Mouse (Mus musculus) forebrain, embryonic 11.5 days (tissue): ENCODE results near the gene Gm20388. TPM values are rescaled to one million over a fixed set of nuclear protein-coding genes. Genes with fewer than 3 reads are reported as not detected.
A peak's percentile ranks its signal among the peaks of the same experiment; 100 is the strongest.

Experiments
- ATAC-seq: fragments of 200-750 bp; cut with Nextera tagmentation; replicated peaks from 2 replicates; pipeline ENCODE4 v1.8.0; 2017; ENCODE audit warnings: moderate TSS enrichment; ENCODE audit not compliant: low FRiP score
- DNase-seq: peaks from one replicate; pipeline ENCODE4 v3.0.0-alpha.2; 2017; ENCODE audit warnings: low spot score
- H3K27ac ChIP-seq: fragments of 300-500 bp; sonication (generic); 2 replicates; pipeline ENCODE4 v1.5.1; 2014; ENCODE audit warnings: low read depth, low read length
- H3K27me3 ChIP-seq: fragments of 300-500 bp; sonication (generic); 2 replicates; pipeline ENCODE4 v1.6.1; 2014; ENCODE audit warnings: mild to moderate bottlenecking, low read length, mixed read lengths; ENCODE audit not compliant: control insufficient read depth, insufficient read depth
- H3K36me3 ChIP-seq: fragments of 300-500 bp; sonication (generic); 2 replicates; pipeline ENCODE4 v1.6.1; 2014; ENCODE audit warnings: mild to moderate bottlenecking, low read length, moderate library complexity, mixed read lengths; ENCODE audit not compliant: control insufficient read depth, insufficient read depth
- H3K4me1 ChIP-seq: fragments of 300-500 bp; sonication (generic); replicated peaks from 2 replicates; pipeline ENCODE4 v1.6.1; 2014; ENCODE audit warnings: low read length, mixed read lengths; ENCODE audit not compliant: control insufficient read depth, insufficient read depth
- H3K4me2 ChIP-seq: fragments of 300-500 bp; sonication (generic); 2 replicates; pipeline ENCODE4 v1.6.1; 2014; ENCODE audit warnings: low read depth, mild to moderate bottlenecking, low read length, moderate library complexity, mixed read lengths; ENCODE audit not compliant: severe bottlenecking
- H3K4me3 ChIP-seq: fragments of 300-500 bp; sonication (generic); 2 replicates; pipeline ENCODE4 v1.5.1; 2014; ENCODE audit warnings: low read depth, low read length
- H3K9ac ChIP-seq: fragments of 300-500 bp; sonication (generic); 2 replicates; pipeline ENCODE4 v1.6.1; 2014; ENCODE audit warnings: low read length
- H3K9me3 ChIP-seq: fragments of 300-500 bp; sonication (generic); 2 replicates; pipeline ENCODE4 v1.6.1; 2016; ENCODE audit warnings: low read length, mixed read lengths; ENCODE audit not compliant: control insufficient read depth
- WGBS: fragments of 180-500 bp; shearing (Covaris S2); extraction: QIAGEN DNeasy Blood & Tissue Kit; methylation state at CpG from one replicate; pipeline ENCODE4 v1.1.7; 2014; 5-methylcytosine and 5-hydroxymethylcytosine counted together
- polyA plus RNA-seq: library from polyadenylated mRNA; unstranded; fragments of >200 nt; fragmentation: Nextera tagmentation; extraction: Ambion mirVana; gene quantifications from 2 replicates; pipeline ENCODE4 v1.2.1, GENCODE M21; 2014

The Gm20388 gene
- polyA plus RNA-seq, 1 experiment from 2014 or later, result not detected

DNA sequence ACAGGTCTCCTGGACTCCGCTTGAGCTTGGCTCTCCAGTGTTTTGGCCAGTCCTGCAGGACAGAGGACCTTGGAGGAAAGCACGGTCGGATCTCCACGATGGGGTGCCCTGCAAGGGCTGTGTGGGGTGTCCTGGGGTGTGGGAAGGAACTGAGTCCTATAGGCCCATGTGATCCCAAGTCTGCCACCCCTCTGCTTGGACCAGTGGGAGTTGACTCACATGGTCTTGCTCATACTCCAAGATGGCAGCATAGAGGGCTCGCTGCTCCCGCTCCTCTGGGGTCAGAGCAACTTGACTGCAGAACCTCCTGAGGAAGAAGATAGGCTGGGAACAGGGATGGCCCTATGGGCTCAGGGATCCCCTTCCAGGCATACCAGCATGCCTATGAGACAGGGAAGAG lies 3337.1 kb downstream of the Gm20388 start:
- Histone ChIP-seq H3K27ac (no peak overlapping the region), H3K36me3 (peaks cover 4% of the 10 kb centered on the region)
- no peak for DNase-seq

DNA sequence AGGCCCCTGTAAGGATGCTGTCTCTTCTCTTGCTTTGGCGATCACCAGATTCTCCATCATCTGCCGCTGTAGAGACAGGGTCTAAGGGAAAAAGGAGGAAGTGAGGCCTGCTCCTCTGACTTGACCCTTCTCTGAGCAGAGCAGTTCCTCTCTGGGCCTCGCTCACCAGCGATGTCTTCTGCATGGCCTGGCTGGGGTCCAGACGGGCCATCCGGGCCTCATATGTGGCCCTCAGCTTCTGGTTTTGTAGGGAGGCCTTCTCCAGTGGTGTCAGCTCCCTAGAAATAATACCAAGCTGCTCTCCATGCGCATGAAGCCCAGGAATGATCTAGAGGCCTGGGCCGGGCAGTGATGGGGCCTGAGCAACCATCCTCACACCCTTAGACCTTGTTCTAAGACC lies 3338.0 kb downstream of the Gm20388 start:
- 93% methylated on average over 8 of the region's 8 CpGs for WGBS
- no peaks in the 10 kb centered on the region for H3K27me3 ChIP-seq
- H3K4me3 ChIP-seq, result no peak overlapping the region
- no peaks in the 10 kb centered on the region for H3K9me3 ChIP-seq
- no peak overlapping the region for H3K4me2 ChIP-seq
- peaks cover 4% of the 10 kb centered on the region for H3K36me3 ChIP-seq
- ATAC-seq, result no peak
- H3K27ac ChIP-seq, result no peak overlapping the region
- peaks cover 6% of the 10 kb centered on the region; the same call in 1 of the 2 replicates for H3K4me1 ChIP-seq
- H3K9ac ChIP-seq, result no peak overlapping the region
- no peak for DNase-seq

More for the DNA sequence above, 3337.1 kb downstream of the Gm20388 start:
- Histone ChIP-seq H3K4me3 (no peak overlapping the region), H3K4me1 (no peaks in the 10 kb centered on the region; the same call in 1 of the 2 replicates), H3K9me3 (no peaks in the 10 kb centered on the region), H3K27me3 (no peaks in the 10 kb centered on the region), H3K9ac (no peak overlapping the region), H3K4me2 (no peak overlapping the region)
- WGBS, result 97% methylated on average over 6 of the region's 6 CpGs
- ATAC-seq, result no peak

DNA sequence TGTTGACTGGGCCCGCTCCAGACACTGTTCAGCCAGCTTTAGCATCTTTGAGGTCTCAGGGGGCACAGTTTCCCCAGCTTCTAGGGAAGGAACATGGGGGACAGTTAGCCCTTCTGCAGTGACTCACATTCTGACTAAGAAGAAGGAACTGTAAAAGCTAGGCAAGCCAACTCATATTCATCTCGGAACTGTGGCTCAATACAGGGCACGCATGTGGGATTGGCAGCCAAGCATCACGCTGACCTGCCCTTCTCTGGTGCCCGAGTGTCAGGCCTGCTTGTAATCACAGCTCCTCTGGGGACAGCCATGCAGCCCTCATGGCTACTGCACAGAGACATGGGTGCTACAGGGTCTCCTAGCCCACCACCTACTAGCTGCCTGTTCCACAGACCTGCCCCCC lies 3340.3 kb downstream of the Gm20388 start:
- H3K9ac ChIP-seq, result no peak overlapping the region
- H3K27me3 ChIP-seq, result no peaks in the 10 kb centered on the region
- peaks cover 4% of the 10 kb centered on the region for H3K36me3 ChIP-seq
- DNase-seq (no peak), ATAC-seq (no peak)
- H3K27ac ChIP-seq, result no peak overlapping the region
- H3K4me1 ChIP-seq, result peaks cover 12% of the 10 kb centered on the region
- no peaks in the 10 kb centered on the region for H3K9me3 ChIP-seq
- WGBS, result 96% methylated on average over 5 of the region's 5 CpGs
- no peak overlapping the region for H3K4me2 ChIP-seq
- H3K4me3 ChIP-seq, result no peak overlapping the region

DNA sequence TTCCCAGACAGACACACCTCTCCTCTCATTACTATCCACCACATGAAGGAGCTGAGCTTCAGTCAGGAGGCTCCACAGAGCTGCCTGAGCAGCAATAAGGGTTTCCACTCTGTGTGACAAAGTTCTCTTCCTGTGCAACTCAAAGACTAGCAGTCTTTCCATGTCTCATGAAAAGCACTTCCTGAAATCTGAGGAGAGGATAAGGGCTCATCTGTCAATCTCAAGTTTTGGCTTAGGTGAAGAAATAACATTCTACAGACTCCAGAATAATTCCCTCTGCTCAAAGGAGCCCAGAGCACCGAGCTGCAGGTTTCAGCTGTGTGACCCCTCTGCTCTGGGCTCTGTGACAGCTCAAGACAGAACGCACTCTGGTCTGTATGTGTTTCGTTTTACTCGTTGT lies 3342.3 kb downstream of the Gm20388 start:
- ATAC-seq (no peak), DNase-seq (no peak)
- Histone ChIP-seq H3K9me3 (no peaks in the 10 kb centered on the region), H3K36me3 (no peaks in the 10 kb centered on the region; the same call in 1 of the 2 replicates), H3K4me1 (peaks cover 12% of the 10 kb centered on the region), H3K9ac (peak overlapping the region; percentile 95; the same call in 1 of the 2 replicates), H3K27me3 (no peaks in the 10 kb centered on the region), H3K27ac (no peak overlapping the region), H3K4me2 (peak overlapping the region; percentile 96), H3K4me3 (peak overlapping the region; percentile 56; the same call in 1 of the 2 replicates)
- 69% methylated on average over 4 of the region's 4 CpGs for WGBS

DNA sequence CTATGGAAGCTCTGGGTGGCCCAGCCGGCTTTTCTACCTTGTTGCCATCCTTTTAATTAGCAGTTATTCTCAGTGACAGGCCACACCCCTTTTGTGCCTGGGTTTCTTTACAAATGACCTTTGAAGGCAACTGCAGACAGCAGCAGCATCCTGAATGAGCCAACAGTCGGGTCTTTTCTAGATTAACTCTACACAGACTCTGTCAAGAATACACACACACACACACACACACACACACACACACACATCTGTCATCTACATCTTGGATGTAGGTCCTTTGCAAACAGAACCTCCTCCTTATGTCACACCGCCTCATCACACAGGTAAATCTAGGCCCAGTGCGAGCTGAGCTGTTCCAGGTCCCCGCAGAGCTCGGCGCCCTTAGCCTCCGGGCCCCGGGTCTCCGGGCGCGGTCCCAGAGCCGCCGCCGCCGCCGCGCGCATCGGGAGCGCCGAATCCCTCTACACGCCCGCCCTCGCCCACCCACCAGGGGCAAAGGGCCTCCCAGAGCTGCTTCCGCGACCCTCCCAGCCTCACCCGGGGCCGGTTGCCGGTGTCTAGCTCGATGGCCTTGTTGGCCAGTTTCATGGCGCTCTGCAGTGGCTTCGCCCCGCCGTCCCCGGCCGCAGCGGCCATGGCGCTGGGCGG lies 3342.9 kb downstream of the Gm20388 start:
- WGBS, result under 1% methylated on average over 37 of the region's 40 CpGs
- ATAC-seq (peak; percentile 69; the same call in 1 of the 2 replicates), DNase-seq (no peak)
- H3K27ac ChIP-seq, result peak overlapping the region; percentile 72
- peak overlapping the region; percentile 56 for H3K4me3 ChIP-seq
- H3K4me2 ChIP-seq, result peak overlapping the region; percentile 96
- H3K36me3 ChIP-seq, result no peaks in the 10 kb centered on the region
- peak overlapping the region; percentile 95 for H3K9ac ChIP-seq
- H3K4me1 ChIP-seq, result peaks cover 12% of the 10 kb centered on the region
- H3K9me3 ChIP-seq, result no peaks in the 10 kb centered on the region
- H3K27me3 ChIP-seq, result no peaks in the 10 kb centered on the region

DNA sequence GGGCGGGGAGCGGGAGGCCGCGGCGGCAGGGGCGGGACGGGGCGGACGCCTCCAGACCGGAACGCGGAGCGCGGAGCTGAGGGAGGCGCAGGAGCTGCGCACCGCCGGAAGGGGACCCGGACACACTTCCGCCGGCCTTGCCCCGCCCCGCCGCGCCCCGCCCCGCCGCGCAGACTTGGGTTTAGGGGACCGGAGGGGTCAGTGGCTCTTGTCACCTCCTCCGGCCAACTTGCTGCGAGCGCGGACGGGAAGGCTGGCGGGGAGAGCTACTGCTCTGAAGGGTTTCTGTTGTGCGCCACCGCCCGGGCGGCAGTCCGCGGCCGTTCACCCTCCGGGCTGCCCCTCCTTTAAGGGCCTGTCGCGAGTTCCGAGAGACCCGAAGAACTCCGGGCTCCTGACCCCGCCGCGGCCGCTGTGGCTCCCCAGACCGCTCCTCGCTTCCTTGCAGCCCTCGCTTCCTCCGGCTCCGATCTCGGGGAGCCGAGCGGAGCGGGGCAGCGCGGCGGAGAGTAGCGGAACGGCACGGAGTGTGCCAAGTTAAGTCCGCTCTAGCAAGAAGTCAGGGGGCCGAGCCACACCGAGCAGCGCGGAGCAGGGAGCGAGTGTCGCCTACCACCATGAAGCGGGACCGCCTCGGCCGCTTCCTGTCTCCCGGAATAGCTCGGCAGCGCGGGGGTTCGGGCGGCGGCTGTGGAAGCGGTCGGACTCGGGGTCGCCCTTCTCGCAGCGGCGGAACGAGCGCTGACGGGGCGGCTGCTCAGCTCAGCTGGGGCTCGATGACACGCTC lies 3343.7 kb downstream of the Gm20388 start, which contains the start of the genes Zfp276 and Vps9d1:
Gene Zfp276, plus strand, starts transcription at position 97 of the 787 bp plus-strand sequence.
Gene Vps9d1, minus strand, starts transcription at position 250 of the 787 bp plus-strand sequence.
- DNase-seq (peak; percentile 93), ATAC-seq (peak; percentile 95)
- H3K27ac ChIP-seq, result peak within 1 kb of the TSS; percentile 72
- H3K9me3 ChIP-seq, result no peaks in the 10 kb centered on the region
- H3K4me2 ChIP-seq, result peak within 1 kb of the TSS; percentile 96
- H3K27me3 ChIP-seq, result no peaks in the 10 kb centered on the region
- peak within 1 kb of the TSS; percentile 56 for H3K4me3 ChIP-seq
- WGBS, result under 1% methylated on average over 81 of the region's 99 CpGs
- peaks cover 12% of the 10 kb centered on the region for H3K4me1 ChIP-seq
- H3K9ac ChIP-seq, result peak within 1 kb of the TSS; percentile 95
- no peaks in the 10 kb centered on the region; the same call in 1 of the 2 replicates for H3K36me3 ChIP-seq

DNA sequence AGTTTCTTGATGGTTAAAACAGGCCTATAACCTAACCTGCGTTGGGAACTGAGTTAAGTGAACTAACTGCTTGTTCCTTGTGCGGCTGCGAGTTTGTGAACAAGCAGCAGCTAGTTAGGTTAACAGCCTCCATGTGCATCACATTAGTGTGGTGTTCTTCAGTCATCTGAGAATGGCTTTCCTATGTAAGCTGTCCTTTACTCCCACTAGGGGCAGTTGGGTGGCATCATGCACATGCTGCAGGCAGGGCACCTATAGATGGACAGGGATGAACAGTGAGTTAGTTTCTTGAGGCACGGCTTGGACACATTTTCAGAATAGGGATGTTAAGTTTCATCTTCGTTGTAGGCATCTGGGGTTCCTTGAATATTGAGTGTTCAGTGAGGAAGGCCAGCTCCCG lies 3344.5 kb downstream of the Gm20388 start:
- Histone ChIP-seq H3K4me2 (peak overlapping the region; percentile 96), H3K9me3 (no peaks in the 10 kb centered on the region), H3K9ac (peak overlapping the region; percentile 95), H3K4me1 (peaks cover 12% of the 10 kb centered on the region), H3K36me3 (no peaks in the 10 kb centered on the region; the same call in 1 of the 2 replicates), H3K27ac (no peak overlapping the region), H3K4me3 (peak overlapping the region; percentile 56), H3K27me3 (no peaks in the 10 kb centered on the region)
- DNase-seq (no peak), ATAC-seq (no peak)
- 62% methylated on average over 6 of the region's 6 CpGs for WGBS

DNA sequence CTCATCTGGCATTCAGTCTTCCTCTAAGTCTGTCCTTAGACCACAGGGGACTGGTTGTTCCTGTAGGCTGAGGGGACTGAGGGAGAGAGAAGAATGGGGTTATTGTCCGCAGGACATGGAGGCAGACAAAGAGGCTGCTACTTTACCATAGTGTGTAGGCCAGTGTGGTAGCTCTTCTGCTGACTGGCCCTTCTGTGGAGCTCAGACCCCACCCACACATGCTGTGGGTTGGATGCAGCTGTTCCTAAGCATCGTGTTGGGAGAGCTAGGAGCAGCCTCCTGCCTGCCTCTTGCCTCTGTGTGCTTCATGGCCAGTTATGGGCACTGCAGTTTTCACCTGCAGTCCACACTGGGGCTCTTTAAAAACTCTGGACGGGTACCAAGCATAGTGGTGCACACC lies 3346.5 kb downstream of the Gm20388 start:
- Histone ChIP-seq H3K4me1 (peaks cover 12% of the 10 kb centered on the region), H3K4me3 (no peak overlapping the region), H3K27ac (no peak overlapping the region), H3K27me3 (no peaks in the 10 kb centered on the region), H3K9me3 (no peaks in the 10 kb centered on the region), H3K9ac (no peak overlapping the region), H3K36me3 (no peaks in the 10 kb centered on the region; the same call in 1 of the 2 replicates), H3K4me2 (no peak overlapping the region)
- DNase-seq (no peak), ATAC-seq (no peak)
- 74% methylated on average over 3 of the region's 3 CpGs for WGBS
